Mouse (Mus musculus): ENCODE measurements around the gene Elf2.
"Not testable (repeated sequence)": the region's sequence is repeated elsewhere in the genome, so short reads cannot be mapped to it uniquely, and the experiment has no call there.

Elf2 gene

DNA sequence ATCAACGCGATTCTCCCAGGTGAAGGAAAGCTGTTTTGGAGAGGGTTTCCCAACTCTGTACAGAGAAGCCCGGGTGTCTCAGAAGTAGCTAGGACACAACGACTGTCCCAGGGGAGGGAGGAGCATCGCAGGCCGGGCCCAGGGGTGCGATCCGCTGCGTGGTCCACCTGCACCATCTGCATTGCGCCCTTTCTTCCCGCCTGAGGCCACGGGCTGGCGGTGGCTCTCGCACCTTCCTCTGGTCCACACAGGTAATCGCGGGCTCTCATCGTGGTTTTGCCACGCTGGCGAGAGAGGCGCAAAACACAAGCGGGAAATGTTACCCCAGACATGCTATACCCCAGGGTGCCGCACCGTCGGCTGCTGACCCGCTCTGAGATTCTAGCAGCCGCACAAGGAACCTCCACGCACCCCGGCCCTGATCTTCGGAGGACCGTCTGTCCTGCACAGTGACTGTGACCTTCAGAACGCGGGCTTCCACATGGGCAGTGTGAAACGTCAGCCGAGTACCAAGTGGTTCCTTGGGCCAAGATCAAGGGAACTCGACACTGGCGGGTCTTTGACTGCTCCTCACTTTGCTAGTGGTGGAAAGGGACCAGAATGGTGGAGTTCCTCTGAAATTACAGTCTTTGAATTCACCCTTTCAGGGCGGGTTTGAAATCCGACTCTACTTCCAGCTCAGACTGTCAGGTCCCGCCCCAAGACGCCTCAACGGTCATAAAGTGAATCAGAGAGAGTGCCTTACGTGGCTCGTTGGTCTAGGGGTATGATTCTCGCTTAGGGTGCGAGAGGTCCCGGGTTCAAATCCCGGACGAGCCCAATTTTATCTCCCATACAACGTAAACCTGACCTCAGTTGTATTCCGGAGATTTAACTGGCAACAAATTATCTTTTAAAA, 18.4 kb upstream of the Elf2 start:
- DNase-seq, result peak; percentile 56

DNA sequence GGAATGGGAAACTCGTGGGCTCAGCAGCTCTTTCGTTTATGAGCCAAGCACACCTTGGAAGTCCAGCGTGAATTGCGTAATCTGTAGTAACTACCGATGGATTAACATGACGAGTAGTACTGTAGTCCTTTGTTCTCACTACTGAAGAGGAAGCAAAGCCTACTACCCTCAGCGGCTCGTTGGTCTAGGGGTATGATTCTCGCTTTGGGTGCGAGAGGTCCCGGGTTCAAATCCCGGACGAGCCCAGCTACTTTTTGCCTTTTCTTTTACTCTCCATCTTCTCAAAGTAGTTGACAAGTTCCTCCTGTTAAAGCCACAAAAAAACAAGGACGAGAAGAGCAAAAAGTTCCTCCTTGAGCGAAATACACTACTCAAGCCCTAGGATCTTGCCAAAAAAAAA, 17.7 kb upstream of the Elf2 start:
- DNase-seq, result peak; percentile 68

DNA sequence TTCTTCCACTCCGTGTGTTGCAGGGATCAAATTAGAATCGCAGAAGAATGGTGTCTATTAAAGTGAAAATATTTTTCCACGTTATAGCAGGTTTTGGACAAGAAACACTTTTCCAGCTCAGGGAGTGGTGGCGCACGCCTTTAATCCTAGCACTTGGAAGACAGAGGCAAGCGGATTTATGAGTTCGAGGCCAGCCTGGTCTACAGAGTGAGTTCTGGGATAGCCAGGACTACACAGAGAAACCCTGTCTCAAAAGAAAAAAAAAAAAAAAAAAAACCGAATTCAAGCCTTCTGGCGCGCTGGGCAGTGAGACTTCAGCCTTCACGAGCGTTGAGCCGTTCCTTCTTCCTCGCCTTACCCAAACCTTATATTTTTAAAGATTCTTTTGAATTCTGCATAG, 17.2 kb upstream of the Elf2 start:
- no peak for DNase-seq

DNA sequence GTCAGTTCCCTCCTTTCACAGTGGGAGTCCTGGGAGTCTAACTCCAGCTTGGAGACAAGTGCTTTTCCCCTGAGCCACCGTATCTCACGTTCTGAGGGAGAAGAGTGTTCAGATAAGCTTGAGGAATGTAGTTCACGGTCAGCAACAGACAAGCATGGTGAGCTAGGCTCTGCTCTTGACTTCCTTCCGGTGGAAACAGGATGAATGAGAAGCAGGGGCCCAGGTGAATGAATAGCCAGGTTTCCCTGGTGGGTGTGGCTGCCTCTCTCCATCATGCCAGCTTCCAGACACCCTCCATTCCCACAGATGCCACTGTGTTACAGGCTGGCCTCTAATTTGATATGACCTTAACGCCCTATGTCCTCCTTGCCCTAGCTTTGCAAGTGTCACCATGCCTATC, 16.6 kb upstream of the Elf2 start:
- no peak for DNase-seq

DNA sequence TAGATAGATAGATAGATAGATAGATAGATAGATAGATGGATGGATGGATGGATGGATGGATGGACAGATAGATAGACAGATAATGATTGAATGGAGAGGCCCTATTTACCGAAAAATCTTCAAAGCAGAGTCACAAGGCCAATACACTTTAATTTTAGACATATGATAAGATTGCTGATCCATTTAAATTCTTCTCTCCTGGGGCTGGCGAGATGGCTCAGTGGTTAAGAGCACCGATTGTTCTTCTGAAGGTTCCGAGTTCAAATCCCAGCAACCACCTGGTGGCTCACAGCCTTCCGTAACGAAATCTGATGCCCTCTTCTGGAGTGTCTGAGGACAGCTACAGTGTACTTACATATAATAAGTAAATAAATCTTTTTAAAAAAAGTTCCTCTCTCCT, 14.5 kb upstream of the Elf2 start:
- DNase-seq, result not testable (repeated sequence)

DNA sequence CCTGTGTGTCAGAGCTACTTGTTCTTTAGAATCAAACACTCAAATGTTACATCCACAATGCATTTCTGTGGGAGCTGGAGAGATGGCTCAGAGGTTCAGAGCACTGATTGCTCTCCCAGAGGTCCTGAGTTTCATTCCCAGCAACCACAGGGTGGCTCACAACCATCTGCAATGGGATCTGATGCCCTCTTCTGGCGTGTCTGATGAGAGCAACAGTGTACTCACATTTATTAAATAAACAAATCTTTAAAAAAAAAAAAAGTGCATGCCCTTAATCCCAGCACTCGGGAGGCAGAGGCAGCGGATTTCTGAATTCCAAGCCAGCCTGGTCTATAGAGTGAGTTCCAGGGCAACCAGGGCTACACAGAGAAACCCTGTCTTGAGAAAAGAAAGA, 13.6 kb upstream of the Elf2 start:
- no peak for DNase-seq

DNA sequence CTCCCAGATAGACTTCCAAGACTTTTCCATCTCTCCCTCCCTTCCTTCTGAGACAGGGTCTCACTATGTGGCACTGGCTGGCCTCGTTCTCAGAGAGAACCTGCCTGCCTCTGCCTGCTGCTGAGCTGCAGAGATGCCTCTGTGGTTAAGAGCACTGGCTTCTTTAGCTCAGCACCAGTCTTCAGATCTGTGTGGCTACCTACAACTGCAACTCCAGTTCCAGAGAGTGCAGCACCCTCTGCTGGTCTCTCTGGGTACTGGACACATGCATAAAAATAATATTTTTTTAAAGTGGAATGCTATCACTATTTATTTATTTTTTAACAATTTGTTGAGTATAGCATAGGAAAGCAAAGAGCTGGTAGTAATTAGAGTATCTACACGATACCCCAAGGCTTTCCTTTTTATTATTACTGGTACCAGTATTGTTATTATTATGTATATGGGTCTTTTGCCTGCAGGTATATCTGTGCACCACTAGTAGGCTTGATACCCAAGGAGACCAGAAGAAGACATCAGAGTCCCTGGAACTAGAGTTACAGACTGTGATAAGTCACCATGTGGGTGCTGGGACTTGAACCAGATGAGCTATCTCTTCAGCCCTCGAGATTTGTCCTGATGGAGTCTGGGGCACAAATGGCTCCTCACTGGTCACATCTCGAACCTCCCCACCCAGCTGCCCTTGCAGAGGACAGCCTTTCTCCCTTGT, 13.0 kb upstream of the Elf2 start:
- DNase-seq, result peak; percentile 65

DNA sequence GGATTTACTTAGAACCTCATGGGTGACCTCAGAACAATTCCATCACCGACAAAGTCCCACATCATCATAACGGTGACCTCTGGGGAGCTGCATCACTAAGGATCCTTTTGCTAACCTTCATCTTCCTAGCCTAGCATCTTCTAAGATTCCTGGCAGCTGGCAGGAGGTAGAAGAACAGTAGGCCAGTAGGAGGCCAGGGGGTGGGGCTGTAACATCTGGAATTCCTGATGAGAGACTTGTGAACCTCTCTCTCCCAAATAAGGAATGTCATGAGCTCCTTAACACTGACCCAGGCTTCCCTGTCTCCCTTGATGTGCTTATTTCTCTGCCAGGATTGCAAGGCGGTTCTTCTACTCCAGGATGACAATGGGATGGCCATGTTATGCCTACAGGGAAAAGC, 10.3 kb upstream of the Elf2 start:
- no peak for DNase-seq

DNA sequence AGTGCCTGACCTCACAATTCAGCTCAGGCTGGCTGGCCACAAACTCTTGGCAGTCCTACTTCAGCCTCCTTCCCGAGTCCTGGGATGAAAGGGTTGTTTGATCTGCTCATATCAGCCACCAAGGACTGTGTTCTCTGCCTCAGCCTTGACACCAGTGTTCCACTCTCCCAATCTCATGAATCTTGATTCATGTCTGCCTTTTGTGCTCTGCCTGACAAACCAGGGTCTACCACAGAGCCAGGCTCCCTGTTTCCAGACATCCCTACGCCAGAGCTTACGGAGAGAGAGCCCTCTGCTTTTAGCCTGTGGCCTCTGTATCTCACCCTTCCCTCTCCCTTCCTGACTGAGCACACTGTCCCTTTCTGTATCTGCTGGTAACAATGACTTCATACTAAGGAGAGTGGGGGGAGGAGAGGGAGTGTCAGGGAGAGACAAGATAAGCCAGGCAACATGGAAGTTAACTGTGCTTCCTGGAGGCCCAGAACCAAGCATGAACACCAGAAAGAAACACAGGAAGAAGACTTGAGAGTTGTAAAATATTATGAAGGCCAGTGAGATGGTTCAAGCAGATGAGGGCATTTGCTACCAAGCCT, 8.3 kb upstream of the Elf2 start:
- DNase-seq, result no peak

DNA sequence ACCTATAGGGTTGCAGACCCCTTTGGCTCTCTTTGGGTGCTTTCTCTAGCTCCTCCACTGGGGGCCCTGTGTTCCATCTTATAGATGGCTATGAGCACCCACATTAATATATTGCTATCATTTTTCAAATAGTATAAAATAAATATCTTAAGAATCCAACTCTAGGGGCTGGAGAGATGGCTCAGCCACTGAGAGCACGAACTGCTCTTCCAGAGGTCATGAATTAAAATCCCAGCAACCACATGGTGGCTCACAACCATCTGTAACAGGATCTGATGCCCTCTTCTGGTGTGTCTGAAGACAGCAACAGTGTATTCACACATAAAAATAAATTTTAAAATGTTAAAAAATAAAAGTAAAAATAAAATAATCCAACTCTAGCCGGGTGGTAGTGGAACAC, 4.6 kb upstream of the Elf2 start:
- not testable (repeated sequence) for DNase-seq

DNA sequence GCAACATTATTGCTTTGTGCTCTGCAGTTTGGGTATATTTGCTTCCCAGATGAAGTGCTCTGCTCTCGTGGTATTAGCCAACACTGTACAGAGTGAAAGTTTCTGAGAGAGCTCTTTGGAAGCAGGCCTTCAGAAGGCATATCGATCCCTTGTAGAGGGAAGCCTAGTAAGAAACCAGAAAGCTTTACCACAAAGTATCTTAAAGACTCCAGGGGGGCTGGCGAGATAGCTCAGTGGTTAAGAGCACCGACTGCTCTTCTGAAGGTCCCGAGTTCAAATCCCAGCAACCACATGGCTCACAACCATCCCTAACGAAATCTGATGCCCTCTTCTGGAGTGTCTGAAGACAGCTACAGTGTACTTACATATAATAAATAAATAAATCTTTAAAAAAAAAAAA, 3.7 kb upstream of the Elf2 start:
- DNase-seq, result not testable (repeated sequence)

DNA sequence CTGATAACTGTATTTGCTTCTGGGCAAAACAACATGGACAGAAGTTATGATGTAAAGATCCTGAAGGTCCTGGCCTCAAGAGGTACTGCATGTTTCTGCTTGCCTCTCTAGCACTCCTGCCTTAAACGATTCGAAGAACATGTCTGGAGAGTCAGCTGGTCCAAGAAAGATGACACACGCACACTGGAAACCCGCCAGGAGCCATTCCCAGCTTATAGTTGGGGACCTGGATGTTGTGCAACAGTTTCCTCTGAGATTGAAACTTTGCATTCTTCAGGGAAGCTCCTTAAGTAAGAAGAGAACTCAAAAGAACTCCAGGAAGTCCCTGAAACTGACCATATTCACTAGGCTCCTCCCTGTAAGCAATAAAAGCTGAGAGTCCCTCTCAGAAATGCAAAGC, 2.8 kb upstream of the Elf2 start:
- no peak for DNase-seq

DNA sequence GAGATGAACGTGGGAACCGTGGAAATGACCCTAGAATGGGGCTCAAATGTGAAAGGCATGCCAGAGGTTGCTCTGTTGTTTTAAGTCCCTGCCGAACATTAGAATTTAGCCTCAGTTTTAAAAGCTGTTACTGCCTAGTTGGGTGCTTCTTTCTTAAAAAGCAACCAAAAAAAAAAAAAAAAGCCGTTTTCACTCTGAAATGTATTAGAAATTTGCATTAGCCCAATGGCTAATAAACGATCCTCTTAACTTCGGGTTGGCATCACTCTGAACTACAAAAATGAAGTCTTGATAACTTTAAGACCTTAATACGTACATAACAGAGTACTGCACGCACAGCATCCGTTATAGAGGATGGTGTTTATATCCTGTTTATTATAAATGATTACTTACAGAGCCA, 1.7 kb upstream of the Elf2 start:
- no peak for DNase-seq

DNA sequence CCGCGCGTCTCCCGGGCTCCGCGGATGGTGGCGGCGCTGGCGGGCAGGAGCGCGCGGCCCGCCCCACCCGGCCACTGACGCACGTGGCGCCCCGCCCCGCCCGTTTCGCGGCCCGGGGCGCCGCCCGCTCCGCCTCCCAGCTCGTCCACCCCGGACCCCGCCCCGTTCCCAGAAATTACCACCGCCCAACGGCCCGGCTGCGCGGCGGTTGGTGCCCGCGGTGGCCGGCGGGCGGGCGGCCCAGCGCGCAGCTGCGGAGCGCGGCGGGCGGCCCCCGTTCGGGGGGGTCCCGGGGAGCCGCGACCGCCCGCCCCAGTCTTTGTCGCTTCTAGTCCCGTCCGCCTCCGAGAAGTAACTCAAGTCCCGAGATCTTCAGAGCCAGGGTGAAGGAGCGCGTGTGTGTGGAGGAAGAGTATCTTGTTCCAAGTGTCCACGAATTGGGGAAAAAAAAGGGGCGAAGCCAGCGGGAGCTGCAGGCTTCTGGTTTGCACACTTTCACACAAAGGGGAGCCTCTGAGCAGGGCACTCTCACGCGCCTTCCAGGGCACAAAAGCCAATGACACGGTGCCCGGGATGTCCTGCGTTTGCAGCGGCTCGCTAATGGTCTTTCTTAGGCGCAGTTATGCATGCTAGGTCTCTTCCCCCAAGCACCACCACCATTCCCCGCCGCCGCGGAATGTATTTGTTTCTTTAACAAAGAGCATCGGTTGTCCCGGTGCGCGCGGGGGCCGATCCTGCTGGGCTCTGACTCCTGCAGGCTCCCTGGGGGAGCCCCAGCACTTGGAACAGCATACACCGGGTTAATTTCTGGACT, 1.0 kb upstream of the Elf2 start:
- DNase-seq, result peak; percentile 87

DNA sequence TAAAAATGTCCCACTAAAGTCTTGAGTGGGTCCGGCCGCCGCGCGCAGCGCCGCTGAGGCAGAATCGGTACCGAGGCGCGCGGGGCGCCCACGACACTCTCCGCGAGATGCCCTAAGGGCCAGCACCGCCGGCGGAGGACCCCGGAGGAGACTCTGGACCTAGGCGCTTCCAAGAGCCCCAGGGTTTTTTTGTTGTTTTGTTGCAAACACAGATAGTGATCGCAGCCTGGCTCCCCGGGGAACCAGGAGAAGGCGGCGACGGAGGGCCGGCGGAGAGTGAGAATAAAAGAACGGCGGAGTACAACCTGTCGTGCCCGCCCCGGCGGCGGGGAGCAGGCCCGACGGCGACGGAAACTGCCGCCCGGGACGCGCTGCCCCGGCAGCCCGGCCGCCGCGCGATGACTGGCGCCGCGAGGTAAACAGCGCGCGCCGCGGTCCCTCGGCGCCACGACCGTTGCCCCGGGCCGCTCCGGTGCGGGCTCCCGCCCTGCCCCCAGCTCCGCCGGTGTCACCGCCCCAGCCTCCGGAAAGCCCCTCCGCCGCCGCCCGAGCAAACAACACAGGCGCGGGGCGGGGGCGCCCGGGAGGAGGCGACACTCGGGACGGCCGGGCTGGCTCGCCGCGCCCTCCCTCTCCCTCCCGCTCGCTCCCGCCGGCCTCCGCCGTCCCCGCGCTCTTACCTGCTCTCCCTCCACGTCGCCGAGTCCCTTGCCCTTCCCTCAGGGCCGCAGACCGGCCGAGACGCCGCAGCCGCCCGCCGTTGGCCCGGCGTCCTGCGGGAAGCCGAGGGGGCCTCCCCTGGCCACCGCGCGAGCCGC, 520 bp downstream of the Elf2 start:
- DNase-seq, result peak; percentile 74

DNA sequence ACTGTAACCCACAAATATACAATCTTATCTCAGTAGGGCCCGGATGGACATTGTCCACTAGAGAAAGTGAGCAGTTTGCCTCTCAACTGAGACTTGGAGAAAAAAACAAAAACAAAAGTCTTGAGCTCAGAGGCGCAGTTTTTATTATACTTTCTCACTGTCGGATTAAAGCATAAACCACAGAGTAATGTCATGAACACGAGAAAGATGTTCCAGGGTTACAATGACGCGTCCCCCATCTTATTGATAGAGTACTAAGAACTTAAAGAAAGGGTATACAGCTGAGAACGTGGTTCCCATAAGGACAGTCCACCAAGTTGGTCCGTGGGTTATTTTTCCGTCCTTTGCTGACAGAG, 1.1 kb downstream of the Elf2 start:
- no peak for DNase-seq

DNA sequence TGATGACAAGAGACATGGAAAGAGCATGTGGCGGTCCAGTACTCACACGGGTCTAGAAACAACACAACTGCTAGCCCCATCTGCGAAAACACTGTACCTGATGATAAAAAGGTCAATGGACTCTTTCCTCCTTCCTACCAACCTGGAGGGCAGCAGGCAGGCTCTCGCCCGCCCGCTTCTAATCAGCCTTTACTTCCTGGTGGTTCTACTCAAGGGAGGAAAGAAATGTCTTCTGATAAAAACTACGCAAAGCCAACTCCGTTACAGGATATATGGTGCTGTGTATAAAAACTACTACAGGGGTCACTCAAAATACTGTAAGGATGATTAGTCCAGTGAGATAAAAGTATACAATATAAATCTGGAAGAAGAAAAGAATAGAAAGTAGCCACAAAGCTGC, 5.1 kb downstream of the Elf2 start:
- DNase-seq, result no peak

DNA sequence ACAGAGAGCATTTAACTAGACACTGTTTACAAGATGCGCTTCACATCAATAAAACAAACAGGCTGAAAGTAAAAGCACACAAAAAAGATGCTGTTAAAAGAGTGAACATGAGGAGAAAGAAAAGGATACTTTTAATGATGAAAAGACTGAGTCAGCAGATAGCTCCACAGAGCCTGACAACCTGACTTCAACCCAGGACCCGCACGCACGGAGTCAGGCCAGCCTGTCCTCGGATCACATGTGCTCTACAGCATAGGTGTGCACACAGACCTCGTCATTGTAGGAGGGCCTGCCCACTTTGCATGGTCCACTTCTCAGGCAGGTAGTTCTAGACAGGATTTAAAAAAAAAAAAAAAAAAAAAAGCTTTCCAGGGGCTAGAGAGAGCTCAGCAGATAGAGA, 6.5 kb downstream of the Elf2 start:
- DNase-seq, result no peak

DNA sequence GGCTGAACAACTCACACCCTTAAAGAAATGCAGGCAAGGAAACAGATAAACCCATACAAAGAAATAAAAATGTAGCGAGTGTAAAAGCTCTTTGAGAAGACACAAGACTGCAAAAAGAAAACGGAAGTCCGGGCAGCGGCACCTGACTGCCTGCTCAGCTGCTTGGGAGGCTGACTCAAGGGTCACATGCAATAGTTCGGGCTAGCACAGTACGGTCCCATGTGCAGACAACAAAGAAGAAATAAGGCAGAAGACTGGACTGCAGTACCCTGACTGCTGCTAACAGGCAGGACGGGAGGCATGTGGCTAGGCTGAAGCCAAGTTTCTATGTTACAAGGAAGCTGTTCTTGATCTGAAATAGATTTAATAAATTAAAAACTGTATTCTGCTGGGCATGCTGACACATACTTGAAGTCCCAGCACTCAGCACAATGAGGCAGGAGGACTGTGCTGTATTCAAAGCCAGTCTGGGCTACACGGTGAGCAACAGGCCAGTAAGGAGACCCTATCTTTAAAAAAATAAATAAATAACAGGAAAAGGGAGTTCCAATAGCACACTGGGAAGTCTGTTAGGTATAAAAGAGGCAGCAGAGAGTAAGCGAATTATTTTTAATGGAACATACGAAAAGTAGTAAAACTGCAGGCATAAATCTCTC, 7.1 kb downstream of the Elf2 start:
- DNase-seq, result peak; percentile 55

DNA sequence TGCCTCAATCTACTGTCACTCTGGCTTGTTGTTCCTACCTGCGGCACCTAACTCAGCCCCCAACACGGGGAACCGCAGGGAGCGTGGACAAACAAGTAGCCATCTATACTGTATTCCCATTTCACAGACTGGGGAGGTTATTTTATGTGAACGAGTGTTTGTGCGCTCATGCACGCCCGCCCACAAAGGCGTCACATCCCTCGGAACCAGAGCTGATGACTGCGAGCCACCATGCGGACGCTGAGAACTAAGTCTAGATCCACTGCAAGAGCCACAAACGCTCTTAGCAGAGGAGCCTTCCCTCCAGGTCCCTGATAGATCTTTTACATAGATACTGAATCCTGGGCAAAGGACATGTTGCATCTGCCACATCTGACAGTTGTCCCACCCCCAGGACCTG, 10.4 kb downstream of the Elf2 start:
- DNase-seq, result no peak

DNA sequence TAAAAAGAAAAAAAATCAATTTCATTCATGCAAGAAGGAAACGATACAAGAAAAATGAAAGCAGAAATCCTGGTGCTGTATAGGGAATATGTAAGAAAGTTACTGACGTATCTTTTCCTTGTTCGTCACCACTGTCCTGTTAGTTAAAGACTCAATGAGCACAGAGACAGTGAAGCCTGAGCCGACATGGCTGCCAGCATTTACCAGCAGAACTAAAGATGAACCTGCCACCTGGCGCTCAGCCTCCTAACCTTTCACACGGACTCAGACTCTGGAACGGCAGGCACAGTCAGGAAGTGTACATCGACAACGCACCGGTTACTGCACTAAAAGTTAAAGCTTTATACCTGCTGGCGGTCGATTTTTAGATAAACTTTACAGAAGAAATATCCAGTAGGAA, 11.9 kb downstream of the Elf2 start:
- peak; percentile 21 for DNase-seq

DNA sequence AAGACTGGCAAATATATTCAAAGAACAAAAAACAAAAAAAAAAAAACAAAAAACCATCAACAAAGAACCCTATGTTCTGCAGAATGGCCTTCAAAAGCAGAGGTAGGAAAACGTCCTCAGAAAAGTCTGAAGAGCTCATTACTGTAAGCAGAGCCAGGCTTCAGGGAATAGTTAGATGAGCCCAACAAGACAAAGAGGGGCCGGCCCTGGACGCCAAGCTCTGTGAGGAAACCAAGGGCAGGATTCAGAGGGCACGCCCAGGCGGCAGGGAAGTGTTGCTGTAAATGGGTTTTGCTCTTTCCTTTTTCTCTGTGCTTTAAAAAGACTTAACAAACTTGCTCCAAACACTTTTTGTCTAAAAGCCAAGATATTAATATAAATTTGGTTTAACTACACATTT, 12.6 kb downstream of the Elf2 start:
- DNase-seq, result peak; percentile 16

Data from kidney, adult 18-20 months (tissue).